Mouse (Mus musculus) stomach, embryonic 16.5 days (tissue): ENCODE measurements around the gene Abcg4. TPM values are rescaled to one million over a fixed set of nuclear protein-coding genes. Genes with fewer than 3 reads are reported as not detected.
"Not testable (repeated sequence)": the region's sequence is repeated elsewhere in the genome, so short reads cannot be mapped to it uniquely, and the experiment has no call there.

Experiments
- ATAC-seq: fragments of 200-750 bp; cut with Nextera tagmentation; 2 replicates; pipeline ENCODE4 v1.8.0; 2017; ENCODE audit warnings: moderate number of reproducible peaks, moderate TSS enrichment; ENCODE audit not compliant: insufficient read depth, low FRiP score
- H3K27ac ChIP-seq: fragments of 300-500 bp; sonication (generic); 2 replicates; pipeline ENCODE4 v1.5.1; 2014; ENCODE audit warnings: low read length
- H3K27me3 ChIP-seq: fragments of 300-500 bp; sonication (generic); 2 replicates; pipeline ENCODE4 v1.6.1; 2014; ENCODE audit warnings: low read length, control low read depth, mixed read lengths; ENCODE audit not compliant: control insufficient read depth, insufficient read depth
- H3K36me3 ChIP-seq: fragments of 300-500 bp; sonication (generic); 2 replicates; pipeline ENCODE4 v1.6.1; 2014; ENCODE audit warnings: low read length; ENCODE audit not compliant: control insufficient read depth, insufficient read depth
- H3K4me1 ChIP-seq: fragments of 300-500 bp; sonication (generic); 2 replicates; pipeline ENCODE4 v1.6.1; 2014; ENCODE audit warnings: low read length, control low read depth, mixed read lengths; ENCODE audit not compliant: control insufficient read depth, insufficient read depth
- H3K4me2 ChIP-seq: fragments of 300-500 bp; sonication (generic); 2 replicates; pipeline ENCODE4 v1.6.1; 2014; ENCODE audit warnings: low read depth, low read length, mixed read lengths
- H3K4me3 ChIP-seq: fragments of 300-500 bp; sonication (generic); replicated peaks from 2 replicates; pipeline ENCODE4 v1.5.1; 2014; ENCODE audit warnings: mild to moderate bottlenecking, low read length
- H3K9ac ChIP-seq: fragments of 300-500 bp; sonication (generic); 2 replicates; pipeline ENCODE4 v1.6.1; 2014; ENCODE audit warnings: low read length
- H3K9me3 ChIP-seq: fragments of 300-500 bp; sonication (generic); replicated peaks from 2 replicates; pipeline ENCODE4 v1.6.1; 2016; ENCODE audit warnings: low read length, control low read depth; ENCODE audit not compliant: control insufficient read depth
- WGBS: fragments of 180-500 bp; shearing (Covaris S2); extraction: QIAGEN DNeasy Blood & Tissue Kit; methylation state at CpG from one replicate; pipeline ENCODE4 v1.1.7; 2014; 5-methylcytosine and 5-hydroxymethylcytosine counted together
- polyA plus RNA-seq: library from polyadenylated mRNA; unstranded; fragments of >200 nt; fragmentation: Nextera tagmentation; extraction: Ambion mirVana; gene quantifications from 2 replicates; pipeline ENCODE4 v1.2.1, GENCODE M21; 2015

Gene Abcg4
- polyA plus RNA-seq, 1 experiment from 2014 or later = 5.2 TPM

DNA sequence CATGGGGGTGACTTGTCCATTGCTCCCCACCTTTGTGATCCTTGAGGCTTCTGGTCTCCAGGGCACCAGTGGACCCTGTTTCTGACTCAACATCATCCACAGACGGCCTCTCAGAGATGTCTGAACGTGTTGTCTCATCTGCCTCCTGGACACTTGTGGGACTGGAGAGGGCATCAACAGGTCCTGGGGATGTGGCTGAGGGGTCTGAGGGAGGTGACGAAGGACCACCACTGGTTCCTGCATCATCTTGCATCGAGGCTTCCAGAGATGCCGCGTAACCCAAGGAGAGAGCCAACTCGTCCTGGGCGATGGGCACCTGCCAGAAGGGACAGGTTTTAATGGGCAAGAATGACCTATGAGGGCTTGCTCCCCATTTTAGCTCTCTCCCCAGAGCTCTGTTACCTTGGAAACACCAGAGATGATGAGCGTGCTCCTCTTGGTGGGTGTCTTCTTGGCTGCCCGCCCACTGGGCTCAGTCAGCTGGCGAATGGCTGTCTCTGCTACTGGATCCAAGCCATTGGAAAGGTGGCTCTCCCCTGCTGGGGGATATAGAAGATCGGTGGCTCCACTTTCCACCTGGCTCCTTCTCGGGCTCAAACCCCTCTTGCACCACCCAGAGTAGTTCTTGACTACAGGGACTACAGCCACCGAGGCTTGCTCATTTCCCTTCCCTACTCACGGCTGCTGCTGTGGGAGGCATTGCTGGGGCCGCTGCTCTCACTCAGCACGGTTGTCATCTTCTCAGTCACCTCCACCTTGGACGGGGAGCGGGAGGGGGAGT is 25.3 kb upstream of the Abcg4 start:
- H3K4me2 ChIP-seq = no peak overlapping the region
- 76% methylated on average over 19 of the region's 19 CpGs for WGBS
- H3K36me3 ChIP-seq = peaks cover 14% of the 10 kb centered on the region
- H3K4me1 ChIP-seq = peaks cover 26% of the 10 kb centered on the region
- no peak for ATAC-seq
- H3K27ac ChIP-seq = no peak overlapping the region
- no peak overlapping the region for H3K4me3 ChIP-seq
- H3K9me3 ChIP-seq = no peaks in the 10 kb centered on the region
- H3K27me3 ChIP-seq = no peaks in the 10 kb centered on the region
- no peak overlapping the region for H3K9ac ChIP-seq

DNA sequence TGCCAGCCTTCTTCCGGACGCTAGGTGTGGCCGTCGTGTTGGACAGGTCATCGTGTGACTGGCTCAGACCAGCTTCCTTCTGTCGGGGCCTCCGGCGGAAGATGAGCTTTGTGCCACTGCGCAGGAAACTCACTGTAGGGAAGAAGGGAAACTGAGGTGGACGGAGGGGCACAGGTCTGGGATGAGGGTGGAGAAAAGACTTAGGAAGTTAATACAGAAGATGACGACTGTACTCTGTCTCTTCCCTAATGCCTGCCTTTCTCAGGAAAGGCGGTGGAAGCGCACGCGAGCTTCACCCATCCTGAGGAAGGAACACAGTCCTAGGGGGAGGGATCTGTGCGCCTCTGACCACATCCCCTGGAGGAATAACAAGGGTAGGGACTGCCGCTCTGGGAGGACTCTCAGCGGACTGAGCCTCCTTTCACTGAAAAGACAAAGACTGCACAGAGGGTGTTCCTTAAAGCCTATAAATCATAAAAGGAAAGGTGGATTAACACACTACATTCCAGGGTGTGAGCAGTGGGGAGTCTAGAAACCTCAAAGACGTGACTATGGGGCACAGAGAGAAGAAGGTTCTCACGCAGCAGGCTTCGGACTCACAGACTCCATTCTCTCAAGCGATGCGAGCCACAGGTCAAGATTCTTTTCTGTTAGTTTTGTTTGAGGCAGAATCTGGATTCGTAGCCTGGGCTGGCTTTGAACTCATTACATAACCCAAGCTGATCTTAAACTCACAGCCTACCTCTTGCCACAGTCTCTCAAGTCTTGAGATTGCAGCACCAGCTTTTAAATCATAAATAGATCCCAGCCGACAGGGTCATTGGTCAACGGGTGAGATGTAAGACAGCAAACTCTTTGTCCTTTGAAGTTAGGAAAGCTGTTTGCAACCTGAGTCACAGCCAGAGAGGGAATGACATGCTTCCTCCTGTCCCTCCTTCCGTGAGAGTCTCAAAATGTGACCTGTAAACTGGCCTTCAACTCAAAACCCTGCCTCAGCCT is 23.0 kb upstream of the Abcg4 start:
- Histone ChIP-seq H3K27me3 (no peaks in the 10 kb centered on the region), H3K9me3 (no peaks in the 10 kb centered on the region), H3K36me3 (peaks cover 14% of the 10 kb centered on the region), H3K4me3 (peak overlapping the region; percentile 7; the same call in 1 of the 2 replicates), H3K4me1 (peaks cover 13% of the 10 kb centered on the region), H3K9ac (peak overlapping the region; percentile 63), H3K27ac (peak overlapping the region; percentile 43), H3K4me2 (peak overlapping the region; percentile 48)
- peak; percentile 81 for ATAC-seq
- 16% methylated on average over 27 of the region's 27 CpGs for whole genome bisulfite sequencing

DNA sequence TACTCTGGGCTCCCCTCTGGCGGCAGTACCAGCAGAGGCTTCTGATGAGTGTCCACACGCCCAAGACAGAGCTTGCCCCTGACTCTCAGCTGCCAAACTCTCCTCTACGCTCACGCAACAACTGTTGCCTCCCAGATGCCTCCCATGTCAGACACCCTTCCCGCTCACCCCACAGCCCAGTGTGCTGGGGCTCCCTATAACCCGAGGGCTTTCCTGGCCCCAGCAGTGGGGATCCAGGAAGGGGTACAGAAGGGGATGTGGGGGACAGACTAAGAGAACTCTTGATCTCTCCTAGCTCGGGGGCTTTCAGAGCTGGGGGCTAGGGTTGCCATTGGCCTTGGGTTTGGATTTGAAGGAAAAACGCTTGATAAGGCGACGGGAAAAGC is 22.3 kb upstream of the Abcg4 start:
- Histone ChIP-seq H3K27ac (peak overlapping the region; percentile 43), H3K9ac (peak overlapping the region; percentile 63), H3K4me2 (peak overlapping the region; percentile 48), H3K36me3 (peaks cover 14% of the 10 kb centered on the region), H3K9me3 (no peaks in the 10 kb centered on the region), H3K4me3 (peak overlapping the region; percentile 7; the same call in 1 of the 2 replicates), H3K27me3 (no peaks in the 10 kb centered on the region), H3K4me1 (peaks cover 13% of the 10 kb centered on the region)
- ATAC-seq = no peak
- WGBS = 39% methylated on average over 10 of the region's 10 CpGs

DNA sequence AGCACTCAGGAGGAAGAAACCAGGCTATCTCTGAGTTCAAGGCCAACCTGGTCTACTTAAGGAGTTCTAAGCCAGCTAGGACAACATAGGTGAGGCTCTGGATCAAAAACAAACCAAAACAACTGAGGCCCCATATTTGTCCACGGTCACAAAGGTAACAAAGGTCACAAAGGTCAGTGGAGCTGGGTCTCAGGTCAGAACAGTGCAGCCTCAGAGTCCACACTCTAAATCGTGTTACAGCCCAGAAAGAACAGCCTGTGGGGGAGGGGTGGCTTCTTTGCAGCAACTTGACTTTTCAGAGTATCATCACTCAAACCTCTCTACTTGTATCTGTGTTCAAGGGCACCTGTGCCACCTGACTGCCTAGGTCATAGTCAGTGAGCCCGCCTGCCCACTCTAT is 21.3 kb upstream of the Abcg4 start:
- 0 out of 2 replicates have a peak, but pooled peaks cover 7% of the 10 kb centered on the region for H3K36me3 ChIP-seq
- WGBS = 56% methylated on average over 3 of the region's 3 CpGs

DNA sequence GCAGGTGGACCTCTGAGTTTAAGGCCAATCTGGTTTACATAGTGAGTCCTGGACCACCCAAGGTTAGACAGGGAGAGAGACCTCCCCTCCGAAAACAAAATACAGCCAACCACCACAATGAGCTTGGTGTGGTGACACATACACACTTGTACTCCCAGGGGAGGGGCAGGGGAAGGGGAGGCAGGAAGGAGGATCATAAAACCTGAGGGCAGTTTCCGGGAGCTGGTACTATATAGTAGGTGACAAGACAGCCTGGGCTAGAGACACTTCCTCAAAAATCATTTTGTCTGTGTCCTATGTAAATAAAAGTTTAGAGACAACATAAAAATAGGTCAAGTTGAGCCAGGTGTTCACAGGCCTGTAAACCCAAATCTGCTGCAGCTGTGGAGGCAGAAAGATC is 18.8 kb upstream of the Abcg4 start:
- ATAC-seq = no peak
- Histone ChIP-seq H3K27ac (no peak overlapping the region), H3K27me3 (no peaks in the 10 kb centered on the region), H3K4me3 (no peak overlapping the region), H3K36me3 (no peaks in the 10 kb centered on the region), H3K9ac (no peak overlapping the region), H3K9me3 (no peaks in the 10 kb centered on the region), H3K4me1 (peaks cover 23% of the 10 kb centered on the region), H3K4me2 (no peak overlapping the region)
- WGBS = 81% methylated on average over 2 of the region's 2 CpGs

More for the DNA sequence above, 21.3 kb upstream of the Abcg4 start:
- Histone ChIP-seq H3K27ac (no peak overlapping the region), H3K27me3 (no peaks in the 10 kb centered on the region), H3K4me3 (no peak overlapping the region), H3K4me2 (no peak overlapping the region), H3K9me3 (no peaks in the 10 kb centered on the region), H3K4me1 (peaks cover 15% of the 10 kb centered on the region), H3K9ac (no peak overlapping the region)
- ATAC-seq = no peak

DNA sequence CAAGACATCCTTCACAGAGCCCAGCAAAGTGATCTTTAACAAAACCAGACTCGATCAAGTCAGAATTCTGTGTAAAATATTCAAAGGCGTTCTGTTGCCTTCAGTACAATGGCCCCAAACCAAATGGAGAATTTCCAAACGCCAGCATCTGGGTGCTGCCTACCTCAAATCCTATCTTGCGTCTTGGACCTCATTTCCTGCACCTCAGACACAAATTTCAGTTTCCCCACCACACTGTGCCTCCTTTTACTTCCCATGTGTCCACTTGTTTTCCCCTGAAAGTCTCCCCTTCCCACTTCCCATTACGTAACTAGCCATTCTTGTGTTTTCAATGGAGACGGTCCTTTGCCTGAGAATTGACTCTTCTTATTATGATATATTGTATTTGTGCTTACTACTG is 18.1 kb upstream of the Abcg4 start:
- H3K4me2 ChIP-seq = no peak overlapping the region
- no peak for ATAC-seq
- H3K9ac ChIP-seq = no peak overlapping the region
- H3K27ac ChIP-seq = no peak overlapping the region
- WGBS = 91% methylated on average over 6 of the region's 6 CpGs
- H3K4me3 ChIP-seq = no peak overlapping the region
- H3K27me3 ChIP-seq = no peaks in the 10 kb centered on the region
- H3K36me3 ChIP-seq = 0 out of 2 replicates have a peak, but pooled peaks cover 2% of the 10 kb centered on the region
- H3K4me1 ChIP-seq = peaks cover 19% of the 10 kb centered on the region
- no peaks in the 10 kb centered on the region for H3K9me3 ChIP-seq

DNA sequence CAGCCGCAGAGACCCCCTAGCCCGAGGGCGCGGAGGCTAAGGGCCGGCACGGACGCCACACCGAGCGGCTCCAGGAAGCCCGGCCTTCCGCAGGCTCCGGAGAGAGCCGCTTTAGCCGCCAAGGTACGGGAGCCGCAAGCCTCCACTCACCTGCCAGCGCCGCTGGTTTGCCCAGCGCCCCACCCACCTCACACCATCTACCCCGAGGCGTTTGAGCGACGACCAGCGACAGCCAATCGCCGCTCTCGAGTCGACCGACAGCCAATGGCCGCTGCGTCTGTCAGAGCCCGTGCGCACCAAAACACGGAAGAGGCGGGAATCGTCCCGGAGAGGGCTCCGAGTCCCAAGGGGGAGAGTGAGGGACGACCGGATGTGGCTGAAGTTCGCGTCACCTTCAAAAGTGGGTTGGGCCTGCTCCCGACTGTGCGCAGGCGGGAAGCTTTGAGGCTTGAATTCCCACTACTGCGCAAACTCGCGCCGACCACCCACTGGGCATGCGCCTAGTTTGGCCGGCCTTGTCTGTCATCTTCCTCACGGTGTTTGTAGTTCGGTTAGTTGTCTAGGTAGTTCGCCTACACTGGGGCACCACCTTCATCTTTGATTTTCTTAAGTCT is 17.2 kb upstream of the Abcg4 start, which contains the start of gene Hinfp:
Hinfp (minus strand) TSS at position 206 of the 614 bp plus-strand sequence.
- Histone ChIP-seq H3K4me1 (peaks cover 10% of the 10 kb centered on the region), H3K27me3 (no peaks in the 10 kb centered on the region), H3K4me3 (peak within 1 kb of the TSS; percentile 77), H3K27ac (peak within 1 kb of the TSS; percentile 76), H3K4me2 (peak within 1 kb of the TSS; percentile 78), H3K36me3 (peaks cover 9% of the 10 kb centered on the region), H3K9ac (peak within 1 kb of the TSS; percentile 84), H3K9me3 (no peaks in the 10 kb centered on the region)
- ATAC-seq = peak; percentile 99
- under 1% methylated on average over 54 of the region's 54 CpGs for WGBS

DNA sequence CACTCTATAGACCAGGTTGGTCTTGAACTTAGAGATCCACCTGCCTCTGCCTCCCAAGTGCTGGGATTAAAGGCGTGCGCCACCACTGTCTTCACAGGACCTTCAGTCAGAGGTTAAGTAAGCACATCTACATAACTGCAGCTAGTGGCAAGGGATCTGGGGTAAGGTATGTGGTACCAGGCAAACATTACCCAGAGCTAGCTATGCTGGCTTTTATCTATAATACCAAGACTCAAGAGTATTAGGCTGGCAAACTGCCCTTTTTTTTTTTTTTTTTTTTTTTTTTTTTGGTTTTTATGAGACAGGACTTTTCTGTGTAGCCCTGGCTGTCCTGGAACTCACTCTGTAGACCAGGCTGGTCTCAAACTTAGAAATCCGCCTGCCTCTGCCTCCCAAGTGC is 11.6 kb upstream of the Abcg4 start:
- not testable (repeated sequence) for H3K4me3 ChIP-seq, H3K9ac ChIP-seq, ATAC-seq, H3K9me3 ChIP-seq, H3K4me1 ChIP-seq, H3K27me3 ChIP-seq, H3K27ac ChIP-seq, H3K4me2 ChIP-seq
- H3K36me3 ChIP-seq = peaks cover 34% of the 10 kb centered on the region
- 96% methylated on average over 3 of the region's 3 CpGs for WGBS
